12 mouse cellular contexts compared by ENCODE assay signal in genomic region chr16:34657566-34657965, GRCm38 (mm10). TPM values are rescaled to one million over a fixed set of nuclear protein-coding genes. Genes with fewer than 3 reads are reported as not detected.
A peak's percentile ranks its signal among the peaks of the same experiment; 100 is the strongest.
DNase-seq lines count a peak whose midpoint lies in the region; ATAC-seq and TF ChIP-seq lines count a peak whose summit lies in the region.
"Not testable (repeated sequence)": the region's sequence is repeated elsewhere in the genome, so short reads cannot be mapped to it uniquely, and the experiment has no call there.
"Had no signal": no experiment of that assay in that cellular context is flagged by ENCODE, and none has a peak within 500 bp of the region (broad histone marks: within the 10 kb centered on the region; RNA-seq: fewer than 3 reads in every experiment).

No protein-coding gene starts in this region.

- H3K27ac ChIP-seq in brown adipose tissue, adult 24 weeks (replicated peaks; ENCODE audit: low read depth, low read length); forebrain, embryonic 11.5 days (ENCODE audit: low read depth, low read length); heart, postnatal 0 days (ENCODE audit: low read depth); kidney, adult 2 months (ENCODE audit: insufficient read depth, low read depth, low read length); liver, postnatal 0 days (ENCODE audit: low read depth); midbrain, postnatal 0 days (ENCODE audit: low read depth, low read length); stomach, postnatal 0 days (replicated peaks): not testable (repeated sequence)

- 3% methylated on average over 16 of the region's 16 CpGs for WGBS in forebrain, embryonic 11.5 days
- 2% methylated on average over 16 of the region's 16 CpGs for WGBS in heart, postnatal 0 days
- WGBS in kidney, adult 2 months = 2% methylated on average over 16 of the region's 16 CpGs
- WGBS in liver, postnatal 0 days (ENCODE audit: insufficient replicate concordance) = 4% methylated on average over 16 of the region's 16 CpGs
- 4% methylated on average over 16 of the region's 16 CpGs for WGBS in midbrain, postnatal 0 days
- WGBS in stomach, postnatal 0 days = 1% methylated on average over 16 of the region's 16 CpGs

- H3K9ac ChIP-seq in forebrain, embryonic 11.5 days (ENCODE audit: low read length) = peak overlapping the region; percentile 37
- not testable (repeated sequence) for H3K9ac ChIP-seq in heart, postnatal 0 days (replicated peaks; ENCODE audit: low read depth, low read length); liver, postnatal 0 days (replicated peaks); stomach, postnatal 0 days (ENCODE audit: low read length)
- H3K9ac ChIP-seq in midbrain, postnatal 0 days (replicated peaks; ENCODE audit: low read length, poor library complexity, severe bottlenecking) = 0 out of 2 replicates have a peak overlapping the region, but pooled peaks have one; percentile 25

- intact Hi-C loops in left cerebral cortex, postnatal 25 days (cut with DNase I) = not testable (repeated sequence)

- H3K9me3 ChIP-seq in forebrain, embryonic 11.5 days (ENCODE audit: control insufficient read depth, low read length); heart, postnatal 0 days (replicated peaks; ENCODE audit: control insufficient read depth, low read length); liver, postnatal 0 days (ENCODE audit: low read length); midbrain, postnatal 0 days (ENCODE audit: low read length); stomach, postnatal 0 days (ENCODE audit: control insufficient read depth, low read length): not testable (repeated sequence)

- not testable (repeated sequence) for TF ChIP-seq POLR2A in kidney, adult 2 months (IDR thresholded peaks at IDR 0.05; ENCODE audit: low read depth, low read length)

- H3K4me1 ChIP-seq in brown adipose tissue, adult 24 weeks (ENCODE audit: control insufficient read depth, insufficient read depth, insufficient read length, low read length); forebrain, embryonic 11.5 days (replicated peaks; ENCODE audit: control insufficient read depth, insufficient read depth, low read length); heart, postnatal 0 days (ENCODE audit: control insufficient read depth, insufficient read depth); kidney, adult 2 months (ENCODE audit: control insufficient read depth, insufficient read depth, low read length); liver, postnatal 0 days (ENCODE audit: insufficient read depth); midbrain, postnatal 0 days (ENCODE audit: insufficient read depth, low read length); stomach, postnatal 0 days (replicated peaks; ENCODE audit: control insufficient read depth, insufficient read depth): not testable (repeated sequence)

- not testable (repeated sequence) for ATAC-seq in forebrain, embryonic 11.5 days (replicated peaks; ENCODE audit: low FRiP score); heart, postnatal 0 days (ENCODE audit: insufficient read depth, low read depth); liver, postnatal 0 days; midbrain, postnatal 0 days (ENCODE audit: low FRiP score); stomach, postnatal 0 days (ENCODE audit: low FRiP score, low TSS enrichment)

- not testable (repeated sequence) for DNase-seq in forebrain, embryonic 11.5 days (ENCODE audit: low spot score); heart, postnatal 0 days (ENCODE audit: low spot score); liver, postnatal 0 days; midbrain, postnatal 0 days (ENCODE audit: low spot score); stomach, postnatal 0 days (ENCODE audit: low spot score)
- DNase-seq in kidney, adult 2 months = peak; percentile 14
- peak; percentile 28 to 57 for DNase-seq in left cerebral cortex, postnatal 25 days (ENCODE audit: low spot score in 2 of 2)

- peak overlapping the region; percentile 51 for H3K4me2 ChIP-seq in forebrain, embryonic 11.5 days (ENCODE audit: low read depth, low read length, severe bottlenecking)
- peak overlapping the region; percentile 61 for H3K4me2 ChIP-seq in heart, postnatal 0 days (ENCODE audit: low read depth, low read length)
- peak overlapping the region; percentile 64 for H3K4me2 ChIP-seq in liver, postnatal 0 days (ENCODE audit: low read depth, low read length)
- peak overlapping the region; percentile 49 for H3K4me2 ChIP-seq in midbrain, postnatal 0 days (ENCODE audit: low read depth, low read length, poor library complexity, severe bottlenecking)
- peak overlapping the region; percentile 54 for H3K4me2 ChIP-seq in stomach, postnatal 0 days (replicated peaks; ENCODE audit: low read depth)

- not testable (repeated sequence) for H3K36me3 ChIP-seq in forebrain, embryonic 11.5 days (ENCODE audit: control insufficient read depth, insufficient read depth, low read length); heart, postnatal 0 days (replicated peaks; ENCODE audit: control insufficient read depth, insufficient read depth, low read length); kidney, adult 2 months (ENCODE audit: control insufficient read depth, insufficient read depth, low read length); liver, postnatal 0 days (replicated peaks; ENCODE audit: insufficient read depth, low read length); midbrain, postnatal 0 days (ENCODE audit: insufficient read depth, low read length); stomach, postnatal 0 days (ENCODE audit: control insufficient read depth, insufficient read depth, low read length)

- not testable (repeated sequence) for TF ChIP-seq EP300 in heart, postnatal 0 days (IDR thresholded peaks at IDR 0.05; ENCODE audit: low read depth); liver, postnatal 0 days (IDR thresholded peaks at IDR 0.05; ENCODE audit: low read depth); stomach, postnatal 0 days (optimal IDR thresholded peaks at IDR 0.05)

- TF ChIP-seq CTCF in heart, postnatal 0 days (IDR thresholded peaks at IDR 0.05; ENCODE audit: low read depth); kidney, adult 2 months (conservative IDR thresholded peaks at IDR 0.05; ENCODE audit: insufficient read depth, insufficient read length, low read depth, low read length); liver, postnatal 0 days (IDR thresholded peaks at IDR 0.05; ENCODE audit: low read depth); midbrain, postnatal 0 days (IDR thresholded peaks at IDR 0.05); stomach, postnatal 0 days (IDR thresholded peaks at IDR 0.05; ENCODE audit: low read depth): not testable (repeated sequence)

- peak overlapping the region; percentile 41; the same call in 1 of the 2 replicates for H3K4me3 ChIP-seq in brown adipose tissue, adult 24 weeks (ENCODE audit: insufficient read depth, low read depth, low read length)
- peak overlapping the region; percentile 21 for H3K4me3 ChIP-seq in forebrain, embryonic 11.5 days (ENCODE audit: low read depth, low read length)
- peak overlapping the region; percentile 37 for H3K4me3 ChIP-seq in heart, postnatal 0 days (ENCODE audit: low read depth, low read length)
- H3K4me3 ChIP-seq in kidney, adult 2 months (ENCODE audit: insufficient read depth, low read depth, low read length) = 0 out of 2 replicates have a peak overlapping the region, but pooled peaks have one; percentile 25
- H3K4me3 ChIP-seq in liver, postnatal 0 days (ENCODE audit: low read depth, low read length) = peak overlapping the region; percentile 17
- peak overlapping the region; percentile 28 for H3K4me3 ChIP-seq in midbrain, postnatal 0 days (ENCODE audit: low read depth, low read length)
- H3K4me3 ChIP-seq in stomach, postnatal 0 days (ENCODE audit: low read depth, low read length) = peak overlapping the region; percentile 24; the same call in 1 of the 2 replicates

- H3K27me3 ChIP-seq in forebrain, embryonic 11.5 days (ENCODE audit: control insufficient read depth, insufficient read depth, low read length); heart, postnatal 0 days (ENCODE audit: control insufficient read depth, insufficient read depth, low read length); kidney, adult 2 months (replicated peaks; ENCODE audit: control insufficient read depth, insufficient read depth, low read length); liver, postnatal 0 days (ENCODE audit: insufficient read depth, low read length); midbrain, postnatal 0 days (ENCODE audit: insufficient read depth, low read length); stomach, postnatal 0 days (ENCODE audit: control insufficient read depth, insufficient read depth, low read length): not testable (repeated sequence)

RNA-seq across cellular contexts. Expression of gene Ropn1, which starts 7.8 kb away (rescaled TPM):
- not detected in 2 replicates for polyA plus RNA-seq in brown adipose tissue, adult 24 weeks (2012; ENCODE audit: insufficient read depth, insufficient read length, missing spikeins)
- not detected in 2 replicates for polyA plus RNA-seq in forebrain, embryonic 11.5 days (2014; fragmentation: Nextera tagmentation; extraction: Ambion mirVana)
- 14.0 TPM in 1 of 2 replicates, not detected in the other for total RNA-seq in heart, postnatal 0 days (2014; rRNA removed; ENCODE audit: low replicate concordance)
- 1.7 and 2.0 TPM in 2 replicates for polyA plus RNA-seq in heart, postnatal 0 days (2015; fragmentation: Nextera tagmentation; extraction: Ambion mirVana)
- polyA plus RNA-seq in kidney, adult 2 months (2012; rRNA removed) = 0.41 TPM in 1 of 2 replicates, not detected in the other
- total RNA-seq in left cerebral cortex, postnatal 25 days (2021) = under 1 TPM in 1 of 2 experiments, not detected in 1; 0.46 TPM
- polyA plus RNA-seq in liver, postnatal 0 days (2015; fragmentation: Nextera tagmentation; extraction: Ambion mirVana) = not detected in 2 replicates
- total RNA-seq in midbrain, postnatal 0 days (2014; rRNA removed) = not detected in 2 replicates
- polyA plus RNA-seq in midbrain, postnatal 0 days (2015; fragmentation: Nextera tagmentation; extraction: Ambion mirVana) = 0.20 TPM in 1 of 2 replicates, not detected in the other
- not detected in 2 replicates for polyA plus RNA-seq in stomach, postnatal 0 days (2015; fragmentation: Nextera tagmentation; extraction: Ambion mirVana)
- total RNA-seq: adrenal gland, postnatal 25 days; heart, postnatal 10 days; layer of hippocampus, postnatal 25 days; MEL had no signal

RNA-seq across cellular contexts. Expression of gene Ccdc14, which starts 32.9 kb away (rescaled TPM):
- polyA plus RNA-seq in brown adipose tissue, adult 24 weeks (2012; ENCODE audit: insufficient read depth, insufficient read length, missing spikeins) = 0.36 and 0.46 TPM in 2 replicates
- polyA plus RNA-seq in forebrain, embryonic 11.5 days (2014; fragmentation: Nextera tagmentation; extraction: Ambion mirVana) = 11.1 and 13.3 TPM in 2 replicates
- 3.7 and 7.3 TPM in 2 replicates for total RNA-seq in heart, postnatal 0 days (2014; rRNA removed; ENCODE audit: low replicate concordance)
- polyA plus RNA-seq in heart, postnatal 0 days (2015; fragmentation: Nextera tagmentation; extraction: Ambion mirVana) = 2.6 and 2.8 TPM in 2 replicates
- 0.88 and 0.91 TPM in 2 replicates for polyA plus RNA-seq in kidney, adult 2 months (2012; rRNA removed)
- total RNA-seq in left cerebral cortex, postnatal 25 days (2021) = 1 to 10 TPM; 2.1 to 2.7 TPM
- 1.2 and 1.3 TPM in 2 replicates for polyA plus RNA-seq in liver, postnatal 0 days (2015; fragmentation: Nextera tagmentation; extraction: Ambion mirVana)
- 2.9 and 5.6 TPM in 2 replicates for total RNA-seq in midbrain, postnatal 0 days (2014; rRNA removed)
- 1.8 and 2.2 TPM in 2 replicates for polyA plus RNA-seq in midbrain, postnatal 0 days (2015; fragmentation: Nextera tagmentation; extraction: Ambion mirVana)
- 1.8 TPM in 2 replicates for polyA plus RNA-seq in stomach, postnatal 0 days (2015; fragmentation: Nextera tagmentation; extraction: Ambion mirVana)
